Mouse (Mus musculus) heart, adult 2 months (tissue): ENCODE data around the gene Rhbdf2.

Experiments
- CTCF ChIP-seq: fragments of 200-600 bp; IDR thresholded peaks from 2 replicates; pipeline ENCODE4 v1.8.1; 2022; ENCODE audit warnings: antibody characterized with exemption, mild to moderate bottlenecking, moderate library complexity
- EP300 ChIP-seq: fragments of 200-500 bp; IDR thresholded peaks from 2 replicates; pipeline ENCODE4 v1.6.1; 2011; ENCODE audit warnings: low read depth, low read length, control low read depth; ENCODE audit not compliant: insufficient read depth
- POLR2A ChIP-seq: fragments of 200-500 bp; IDR thresholded peaks from 2 replicates; pipeline ENCODE4 v1.6.1; 2011; ENCODE audit warnings: mild to moderate bottlenecking, low read depth, low read length, control low read depth; ENCODE audit not compliant: insufficient read depth

GRCm38 (mm10) chr11:116596766-116597165 is 30.1 kb downstream of the Rhbdf2 start:
- no peak for TF ChIP-seq CTCF
- TF ChIP-seq POLR2A = no peak
- no peak for TF ChIP-seq EP300
